Mouse (Mus musculus) forebrain, postnatal 0 days (tissue): ENCODE measurements around the gene Cldn13. TPM values are rescaled to one million over a fixed set of nuclear protein-coding genes. Genes with fewer than 3 reads are reported as not detected.
"Not testable (repeated sequence)": the region's sequence is repeated elsewhere in the genome, so short reads cannot be mapped to it uniquely, and the experiment has no call there.

Source experiments
- ATAC-seq: fragments of 200-750 bp; cut with Nextera tagmentation; 2 replicates; pipeline ENCODE4 v1.8.0; 2017; ENCODE audit warnings: mild to moderate bottlenecking, moderate library complexity
- DNase-seq: peaks from one replicate; pipeline ENCODE4 v3.0.0-alpha.2; 2015
- H3K27ac ChIP-seq: fragments of 300-500 bp; sonication (generic); 2 replicates; pipeline ENCODE4 v1.5.1; 2014; ENCODE audit warnings: low read depth, mild to moderate bottlenecking, antibody characterized with exemption, low read length, moderate library complexity, mixed read lengths
- H3K27me3 ChIP-seq: fragments of 300-500 bp; sonication (generic); 2 replicates; pipeline ENCODE4 v1.6.1; 2014; ENCODE audit warnings: mild to moderate bottlenecking, low read length, mixed read lengths; ENCODE audit not compliant: insufficient read depth
- H3K36me3 ChIP-seq: fragments of 300-500 bp; sonication (generic); 2 replicates; pipeline ENCODE4 v1.6.1; 2014; ENCODE audit warnings: mild to moderate bottlenecking, moderate library complexity; ENCODE audit not compliant: insufficient read depth
- H3K4me1 ChIP-seq: fragments of 300-500 bp; sonication (generic); 2 replicates; pipeline ENCODE4 v1.6.1; 2014; ENCODE audit warnings: antibody characterized with exemption; ENCODE audit not compliant: insufficient read depth
- H3K4me2 ChIP-seq: fragments of 300-500 bp; sonication (generic); 2 replicates; pipeline ENCODE4 v1.6.1; 2014; ENCODE audit warnings: low read depth, mild to moderate bottlenecking, moderate library complexity
- H3K4me3 ChIP-seq: fragments of 300-500 bp; sonication (generic); 2 replicates; pipeline ENCODE4 v1.5.1; 2014; ENCODE audit warnings: low read depth, low read length, mixed read lengths
- H3K9ac ChIP-seq: fragments of 300-500 bp; sonication (generic); 2 replicates; pipeline ENCODE4 v1.6.1; 2014; ENCODE audit warnings: mild to moderate bottlenecking
- H3K9me3 ChIP-seq: fragments of 300-500 bp; sonication (generic); 2 replicates; pipeline ENCODE4 v1.6.1; 2016; ENCODE audit warnings: low read length
- CTCF ChIP-seq: sonication (generic); IDR thresholded peaks from 2 replicates; pipeline ENCODE4 v1.5.1; 2016; ENCODE audit warnings: antibody characterized with exemption, control low read depth, low read depth
- WGBS: fragments of 180-500 bp; shearing (Covaris S2); extraction: QIAGEN DNeasy Blood & Tissue Kit; methylation state at CpG from one replicate; pipeline ENCODE4 v1.1.7; 2014; 5-methylcytosine and 5-hydroxymethylcytosine counted together
- polyA plus RNA-seq: library from polyadenylated mRNA; unstranded; fragments of >200 nt; fragmentation: Nextera tagmentation; extraction: Ambion mirVana; gene quantifications from 2 replicates; pipeline ENCODE4 v1.2.1, GENCODE M21; 2015
- total RNA-seq: library from RNA; depleted of rRNA; stranded (reverse); fragments of >200 nt; gene quantifications from 2 replicates; pipeline ENCODE4 v1.2.3, GENCODE M21; 2014

Cldn13 gene
- total and polyA plus RNA-seq, 2 experiments from 2014 or later, result not detected

GRCm38 (mm10) chr5:134944179-134944578 lies 28.9 kb upstream of the Cldn13 start:
- no peak overlapping the region for H3K4me3 ChIP-seq
- H3K27ac ChIP-seq, result no peak overlapping the region
- H3K4me1 ChIP-seq, result no peaks in the 10 kb centered on the region
- 82% methylated on average over 5 of the region's 5 CpGs for WGBS
- DNase-seq (no peak), ATAC-seq (no peak)
- no peak for TF ChIP-seq CTCF
- H3K4me2 ChIP-seq, result no peak overlapping the region
- H3K36me3 ChIP-seq, result no peaks in the 10 kb centered on the region
- H3K9ac ChIP-seq, result no peak overlapping the region
- H3K27me3 ChIP-seq, result peaks cover 12% of the 10 kb centered on the region; the same call in 1 of the 2 replicates
- H3K9me3 ChIP-seq, result no peaks in the 10 kb centered on the region

DNA sequence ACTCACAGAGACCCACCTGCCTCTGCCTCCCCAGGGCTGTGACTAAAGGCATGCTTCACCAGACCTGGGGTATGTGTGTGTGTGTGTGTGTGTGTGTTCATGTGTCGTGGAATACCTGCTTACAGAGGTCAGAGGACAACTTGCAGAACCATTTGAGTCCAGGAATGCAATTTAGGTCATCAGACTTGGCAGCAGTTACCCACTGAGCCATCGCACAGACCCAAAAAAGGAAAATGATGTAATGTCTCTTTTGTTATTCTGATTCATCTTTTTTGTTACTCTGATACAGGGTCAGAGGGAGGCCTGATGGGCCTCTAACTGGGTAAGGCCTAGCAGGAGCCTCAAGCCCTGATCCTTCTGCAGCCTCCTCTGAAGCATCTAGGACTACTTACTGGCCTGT lies 27.4 kb upstream of the Cldn13 start:
- Histone ChIP-seq H3K27ac (no peak overlapping the region), H3K4me2 (no peak overlapping the region), H3K9ac (no peak overlapping the region), H3K9me3 (no peaks in the 10 kb centered on the region), H3K27me3 (peaks cover 12% of the 10 kb centered on the region; the same call in 1 of the 2 replicates), H3K4me3 (no peak overlapping the region), H3K36me3 (no peaks in the 10 kb centered on the region), H3K4me1 (no peaks in the 10 kb centered on the region)
- ATAC-seq (no peak), DNase-seq (no peak)
- no peak for TF ChIP-seq CTCF
- 65% methylated on average over 2 of the region's 2 CpGs for WGBS

DNA sequence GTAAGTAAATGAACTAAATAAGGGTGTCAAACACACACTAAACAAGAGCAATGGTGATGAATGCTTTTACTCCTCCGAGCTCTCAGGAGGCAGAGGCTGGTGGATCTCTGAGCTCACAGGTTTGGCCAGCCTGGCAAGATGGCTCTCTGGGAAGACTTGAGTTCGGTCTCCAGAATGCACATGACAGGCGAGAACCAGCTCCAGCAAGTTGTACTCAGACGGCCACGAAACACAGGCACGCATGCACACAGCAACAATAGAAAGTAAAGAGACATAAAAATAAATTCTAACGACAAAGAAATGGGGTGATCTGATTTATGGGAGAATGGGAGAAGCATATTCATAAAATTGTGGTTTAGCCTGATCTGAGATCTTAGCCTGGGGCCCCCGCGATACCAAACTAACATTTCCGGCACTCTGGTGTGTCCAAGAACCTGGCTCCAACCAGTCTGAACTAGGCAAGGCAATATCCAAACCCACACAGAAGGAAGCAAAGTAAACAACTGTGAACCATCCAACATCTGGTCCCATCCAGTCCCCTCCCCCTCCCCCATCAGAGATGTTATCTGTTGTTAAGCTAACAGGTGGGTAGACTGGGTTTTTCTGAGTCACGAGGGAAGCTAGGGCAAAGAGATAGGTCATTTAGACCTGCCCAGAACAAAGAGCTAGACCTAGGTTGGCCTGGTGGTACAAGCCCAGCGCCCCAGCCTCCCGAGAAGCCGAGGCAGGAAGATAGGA lies 26.3 kb upstream of the Cldn13 start:
- no peak for DNase-seq

DNA sequence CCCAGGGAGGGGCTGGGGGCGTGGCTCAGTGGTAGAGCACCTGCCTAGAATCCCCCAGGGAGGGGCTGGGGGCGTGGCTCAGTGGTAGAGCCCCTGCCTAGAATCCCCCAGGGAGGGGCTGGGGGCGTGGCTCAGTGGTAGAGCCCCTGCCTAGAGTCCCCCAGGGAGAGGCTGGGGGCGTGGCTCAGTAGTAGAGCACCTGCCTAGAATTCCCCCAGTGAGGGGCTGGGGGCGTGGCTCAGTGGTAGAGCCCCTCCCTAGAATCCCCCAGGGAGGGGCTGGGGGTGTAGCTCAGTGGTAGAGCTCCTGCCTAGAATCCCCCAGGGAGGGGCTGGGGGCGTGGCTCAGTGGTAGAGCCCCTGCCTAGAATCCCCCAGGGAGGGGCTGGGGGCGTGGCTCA lies 24.2 kb upstream of the Cldn13 start:
- H3K27ac ChIP-seq, H3K4me3 ChIP-seq, H3K4me1 ChIP-seq, H3K36me3 ChIP-seq, H3K4me2 ChIP-seq, H3K27me3 ChIP-seq, DNase-seq, ATAC-seq, H3K9me3 ChIP-seq, H3K9ac ChIP-seq: not testable (repeated sequence)
- WGBS, result 100% methylated on average over 2 of the region's 7 CpGs

More for the DNA sequence above, 26.3 kb upstream of the Cldn13 start:
- no peak for ATAC-seq
- H3K36me3 ChIP-seq, result no peaks in the 10 kb centered on the region
- H3K27me3 ChIP-seq, result peaks cover 4% of the 10 kb centered on the region; the same call in 1 of the 2 replicates
- no peaks in the 10 kb centered on the region for H3K9me3 ChIP-seq
- TF ChIP-seq CTCF, result no peak
- 85% methylated on average over 14 of the region's 14 CpGs for WGBS
- H3K27ac ChIP-seq, result no peak overlapping the region
- no peaks in the 10 kb centered on the region for H3K4me1 ChIP-seq
- H3K9ac ChIP-seq, result no peak overlapping the region
- no peak overlapping the region for H3K4me2 ChIP-seq
- no peak overlapping the region for H3K4me3 ChIP-seq

GRCm38 (mm10) chr5:134939069-134939468 lies 23.7 kb upstream of the Cldn13 start:
- no peak for TF ChIP-seq CTCF
- H3K9me3 ChIP-seq, result no peaks in the 10 kb centered on the region
- no peaks in the 10 kb centered on the region for H3K27me3 ChIP-seq
- H3K9ac ChIP-seq, result no peak overlapping the region
- H3K4me2 ChIP-seq, result no peak overlapping the region
- ATAC-seq, result no peak
- WGBS, result 81% methylated on average over 3 of the region's 3 CpGs
- H3K27ac ChIP-seq, result no peak overlapping the region
- no peaks in the 10 kb centered on the region for H3K36me3 ChIP-seq
- no peak for DNase-seq
- H3K4me3 ChIP-seq, result no peak overlapping the region
- no peaks in the 10 kb centered on the region for H3K4me1 ChIP-seq

DNA sequence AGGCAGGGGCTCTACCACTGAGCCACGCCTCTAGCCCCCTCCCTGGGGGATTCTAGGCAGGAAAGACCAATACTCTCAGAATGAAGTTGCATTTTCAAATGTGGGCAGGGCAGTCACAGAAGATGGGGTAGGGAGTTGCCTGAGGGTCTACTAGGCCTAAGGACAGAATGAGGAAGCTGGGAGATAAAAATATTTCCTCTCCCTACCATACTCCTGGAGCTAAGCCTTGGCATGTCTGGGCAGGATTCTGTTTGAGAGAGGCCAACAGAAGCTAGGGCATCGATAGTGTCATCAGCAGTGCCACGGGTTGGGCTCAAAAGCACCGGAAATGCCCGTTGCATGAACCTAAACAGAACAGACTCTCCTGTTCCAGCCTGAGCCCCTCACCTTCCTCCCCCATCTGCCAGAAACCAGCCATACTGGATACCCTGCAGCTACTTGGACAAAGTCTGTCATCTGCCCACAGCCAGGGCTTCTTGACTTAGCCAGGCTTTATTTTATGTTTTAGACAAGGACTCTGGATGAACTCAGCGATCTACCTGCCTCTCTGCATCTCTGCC lies 21.4 kb upstream of the Cldn13 start:
- H3K4me1 ChIP-seq, result no peaks in the 10 kb centered on the region
- no peak overlapping the region for H3K4me3 ChIP-seq
- ATAC-seq, result no peak
- no peak overlapping the region for H3K4me2 ChIP-seq
- no peak overlapping the region for H3K9ac ChIP-seq
- 91% methylated on average over 6 of the region's 6 CpGs for WGBS
- H3K27me3 ChIP-seq, result no peaks in the 10 kb centered on the region
- no peaks in the 10 kb centered on the region for H3K9me3 ChIP-seq
- H3K27ac ChIP-seq, result no peak overlapping the region
- no peak for TF ChIP-seq CTCF
- no peak for DNase-seq
- H3K36me3 ChIP-seq, result no peaks in the 10 kb centered on the region

GRCm38 (mm10) chr5:134936051-134936450 lies 20.7 kb upstream of the Cldn13 start:
- Histone ChIP-seq H3K4me1 (no peaks in the 10 kb centered on the region), H3K4me3 (no peak overlapping the region), H3K9me3 (no peaks in the 10 kb centered on the region), H3K36me3 (no peaks in the 10 kb centered on the region), H3K4me2 (no peak overlapping the region), H3K9ac (no peak overlapping the region), H3K27ac (no peak overlapping the region), H3K27me3 (no peaks in the 10 kb centered on the region)
- 90% methylated on average over 6 of the region's 6 CpGs for WGBS
- DNase-seq, result no peak
- no peak for TF ChIP-seq CTCF
- no peak for ATAC-seq
